Mouse (Mus musculus) kidney, adult 2 months (tissue): Measurements from ENCODE around the gene Utp6.

ENCODE experiments used
- CTCF ChIP-seq: fragments of 200-500 bp; conservative IDR thresholded peaks from 2 replicates; pipeline ENCODE4 v1.5.1; 2011; ENCODE audit warnings: low read depth, mild to moderate bottlenecking, control low read depth, low read length, moderate library complexity, mixed read lengths; ENCODE audit not compliant: insufficient read depth, insufficient read length
- POLR2A ChIP-seq: fragments of 200-500 bp; IDR thresholded peaks from one replicate; pipeline ENCODE4 v1.6.1; 2011; ENCODE audit warnings: low read depth, low read length, control low read depth

DNA sequence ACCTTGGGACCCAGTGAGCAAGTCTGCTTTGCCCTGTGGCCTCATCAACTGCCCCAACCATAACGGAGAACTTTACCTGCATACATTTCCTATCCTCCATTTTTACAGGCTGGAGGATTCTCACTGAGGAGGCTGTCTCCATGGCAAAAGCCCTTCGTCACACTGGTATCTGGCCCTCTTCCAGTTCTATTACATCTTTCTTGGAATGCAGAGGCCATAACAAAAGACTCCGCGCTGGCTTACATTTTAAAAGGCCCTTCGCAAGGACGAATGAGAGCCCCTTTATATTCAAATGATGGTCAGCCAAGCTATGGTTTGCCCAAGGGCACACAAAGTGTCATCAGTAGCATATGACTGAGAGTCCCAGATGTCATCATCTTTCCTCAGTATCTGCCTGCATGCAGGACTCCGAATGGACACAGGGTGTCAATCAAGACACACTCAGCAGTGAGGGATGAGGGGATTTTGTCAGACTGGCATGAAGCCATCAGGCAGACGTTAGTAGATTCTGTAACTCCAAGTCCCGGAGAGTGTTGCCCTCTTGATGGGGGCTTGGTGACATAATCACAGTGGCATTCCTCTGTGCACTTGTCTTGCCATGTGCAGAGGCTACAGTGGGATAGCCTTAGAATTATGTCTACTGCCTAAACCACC is 46.4 kb downstream of the Utp6 start:
- TF ChIP-seq POLR2A, result no peak
- no peak for TF ChIP-seq CTCF
